Mouse (Mus musculus): ENCODE measurements around the gene Hmgcs2. TPM values are rescaled to one million over a fixed set of nuclear protein-coding genes. Genes with fewer than 3 reads are reported as not detected.

Gene Hmgcs2
- polyA plus RNA-seq, 1 experiment from 2014 or later, result 34.0 TPM

DNA sequence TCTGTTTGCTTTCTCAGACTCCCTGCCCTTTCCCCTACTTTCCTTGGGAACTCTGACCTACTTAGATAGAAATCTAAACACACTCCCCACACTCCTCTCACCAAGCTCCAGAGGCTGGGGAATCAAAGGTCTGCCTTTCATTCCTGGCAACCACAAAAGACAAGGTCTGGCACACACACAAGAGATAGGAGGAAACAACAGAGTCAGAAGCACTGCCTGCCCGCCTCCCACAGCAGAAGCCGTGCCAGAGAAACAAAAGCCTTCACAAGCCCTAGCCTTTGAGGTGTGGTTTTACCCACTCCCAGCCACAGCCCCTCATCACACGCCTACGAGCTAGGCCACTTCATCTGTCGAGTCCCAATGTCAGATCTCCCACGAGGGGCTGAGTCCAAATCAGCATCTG is 13.0 kb upstream of the Hmgcs2 start:
- 16% methylated on average over 6 of the region's 6 CpGs for WGBS
- Histone ChIP-seq H3K9ac (replicated peaks; ENCODE audit: low read depth) (no peak overlapping the region), H3K27me3 (replicated peaks; ENCODE audit: insufficient read depth, low read length) (no peaks in the 10 kb centered on the region), H3K36me3 (ENCODE audit: insufficient read depth, low read length) (no peaks in the 10 kb centered on the region), H3K27ac (ENCODE audit: low read length) (peak overlapping the region; percentile 66), H3K4me3 (ENCODE audit: low read depth, low read length) (no peak overlapping the region), H3K4me1 (ENCODE audit: insufficient read depth, low read depth, low read length) (peaks cover 4% of the 10 kb centered on the region; the same call in 1 of the 2 replicates), H3K9me3 (ENCODE audit: low read length) (no peaks in the 10 kb centered on the region), H3K4me2 (replicated peaks; ENCODE audit: low read depth, low read length) (no peak overlapping the region)
- TF ChIP-seq EP300 (IDR thresholded peaks at IDR 0.05) (peak; percentile 71; the same call in 1 of the 2 replicates), CTCF (IDR thresholded peaks at IDR 0.05) (no peak)
- DNase-seq (ENCODE audit: low spot score), result peak; percentile 86
- ATAC-seq, result peak; percentile 91

- TF ChIP-seq CTCF (IDR thresholded peaks at IDR 0.05) (no peak), EP300 (IDR thresholded peaks at IDR 0.05) (no peak)
- WGBS, result 52% methylated on average over 11 of the region's 11 CpGs
- Histone ChIP-seq H3K4me1 (ENCODE audit: insufficient read depth, low read depth, low read length) (no peaks in the 10 kb centered on the region; the same call in 1 of the 2 replicates), H3K9ac (replicated peaks; ENCODE audit: low read depth) (no peak overlapping the region), H3K4me3 (ENCODE audit: low read depth, low read length) (no peak overlapping the region), H3K4me2 (replicated peaks; ENCODE audit: low read depth, low read length) (no peak overlapping the region), H3K27ac (ENCODE audit: low read length) (peak overlapping the region; percentile 20; the same call in 1 of the 2 replicates), H3K27me3 (replicated peaks; ENCODE audit: insufficient read depth, low read length) (no peaks in the 10 kb centered on the region), H3K36me3 (ENCODE audit: insufficient read depth, low read length) (no peaks in the 10 kb centered on the region), H3K9me3 (ENCODE audit: low read length) (no peaks in the 10 kb centered on the region)
- peak; percentile 78 for ATAC-seq
- peak; percentile 69 for DNase-seq (ENCODE audit: low spot score)
Measured at GRCm38 (mm10) chr3:98273623-98274398, 6.4 kb upstream of the Hmgcs2 start.

DNA sequence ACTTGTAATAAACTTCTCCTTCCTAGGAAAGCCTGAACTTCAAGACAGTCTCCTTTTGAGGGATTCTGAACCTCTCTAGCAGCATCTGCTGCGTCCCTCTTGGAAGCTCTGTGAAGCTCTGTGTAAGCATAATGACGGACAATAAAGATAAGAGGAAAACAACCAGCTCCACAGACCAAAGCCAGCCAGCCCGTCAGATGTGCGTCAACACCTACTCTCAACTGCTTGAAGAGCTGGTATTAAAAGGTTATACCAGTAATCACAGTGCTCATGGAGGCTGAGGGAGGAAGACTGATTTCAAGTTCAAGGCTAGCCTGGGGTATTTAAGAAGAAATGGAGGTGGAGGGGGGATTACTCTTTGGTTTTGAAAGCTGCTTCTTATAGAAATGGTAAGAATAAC is 553 bp upstream of the Hmgcs2 start:
- DNase-seq (ENCODE audit: low spot score) (no peak), ATAC-seq (no peak)
- Histone ChIP-seq H3K27ac (ENCODE audit: low read length) (no peak overlapping the region), H3K4me1 (ENCODE audit: insufficient read depth, low read depth, low read length) (peaks cover 4% of the 10 kb centered on the region; the same call in 1 of the 2 replicates), H3K4me2 (replicated peaks; ENCODE audit: low read depth, low read length) (no peak overlapping the region), H3K27me3 (replicated peaks; ENCODE audit: insufficient read depth, low read length) (no peaks in the 10 kb centered on the region), H3K9ac (replicated peaks; ENCODE audit: low read depth) (no peak overlapping the region), H3K36me3 (ENCODE audit: insufficient read depth, low read length) (no peaks in the 10 kb centered on the region), H3K9me3 (ENCODE audit: low read length) (no peaks in the 10 kb centered on the region), H3K4me3 (ENCODE audit: low read depth, low read length) (no peak overlapping the region)
- WGBS, result 28% methylated on average over 4 of the region's 4 CpGs
- TF ChIP-seq CTCF (IDR thresholded peaks at IDR 0.05) (no peak), EP300 (IDR thresholded peaks at IDR 0.05) (no peak)

- DNase-seq (ENCODE audit: low spot score) (peak; percentile 86), ATAC-seq (peak; percentile 79)
- TF ChIP-seq CTCF (IDR thresholded peaks at IDR 0.05), result peak; percentile 94
- no peak; the same call in 1 of the 2 replicates for TF ChIP-seq EP300 (IDR thresholded peaks at IDR 0.05)
- Histone ChIP-seq H3K4me3 (ENCODE audit: low read depth, low read length) (0 out of 2 replicates have a peak overlapping the region, but pooled peaks have one; percentile 17), H3K27me3 (replicated peaks; ENCODE audit: insufficient read depth, low read length) (no peaks in the 10 kb centered on the region), H3K36me3 (ENCODE audit: insufficient read depth, low read length) (no peaks in the 10 kb centered on the region), H3K4me1 (ENCODE audit: insufficient read depth, low read depth, low read length) (peaks cover 4% of the 10 kb centered on the region; the same call in 1 of the 2 replicates), H3K27ac (ENCODE audit: low read length) (no peak overlapping the region), H3K9me3 (ENCODE audit: low read length) (no peaks in the 10 kb centered on the region), H3K4me2 (replicated peaks; ENCODE audit: low read depth, low read length) (peak overlapping the region; percentile 38), H3K9ac (replicated peaks; ENCODE audit: low read depth) (no peak overlapping the region)
- 29% methylated on average over 12 of the region's 12 CpGs for WGBS
Measured at GRCm38 (mm10) chr3:98280933-98281678, 871 bp downstream of the Hmgcs2 start.

GRCm38 (mm10) chr3:98282422-98282821 is 2.2 kb downstream of the Hmgcs2 start:
- H3K27ac ChIP-seq (ENCODE audit: low read length), result no peak overlapping the region
- no peak overlapping the region for H3K4me3 ChIP-seq (ENCODE audit: low read depth, low read length)
- no peak overlapping the region for H3K4me2 ChIP-seq (replicated peaks; ENCODE audit: low read depth, low read length)
- no peak for DNase-seq (ENCODE audit: low spot score)
- H3K27me3 ChIP-seq (replicated peaks; ENCODE audit: insufficient read depth, low read length), result no peaks in the 10 kb centered on the region
- no peak for ATAC-seq
- H3K4me1 ChIP-seq (ENCODE audit: insufficient read depth, low read depth, low read length), result peaks cover 4% of the 10 kb centered on the region; the same call in 1 of the 2 replicates
- no peaks in the 10 kb centered on the region for H3K9me3 ChIP-seq (ENCODE audit: low read length)
- WGBS, result 89% methylated on average over 8 of the region's 8 CpGs
- TF ChIP-seq CTCF (IDR thresholded peaks at IDR 0.05), result no peak
- no peak for TF ChIP-seq EP300 (IDR thresholded peaks at IDR 0.05)
- no peak overlapping the region for H3K9ac ChIP-seq (replicated peaks; ENCODE audit: low read depth)
- H3K36me3 ChIP-seq (ENCODE audit: insufficient read depth, low read length), result no peaks in the 10 kb centered on the region

GRCm38 (mm10) chr3:98283205-98283604 is 3.0 kb downstream of the Hmgcs2 start:
- Histone ChIP-seq H3K4me3 (ENCODE audit: low read depth, low read length) (no peak overlapping the region), H3K4me2 (replicated peaks; ENCODE audit: low read depth, low read length) (no peak overlapping the region), H3K9me3 (ENCODE audit: low read length) (no peaks in the 10 kb centered on the region), H3K27ac (ENCODE audit: low read length) (no peak overlapping the region), H3K27me3 (replicated peaks; ENCODE audit: insufficient read depth, low read length) (no peaks in the 10 kb centered on the region), H3K4me1 (ENCODE audit: insufficient read depth, low read depth, low read length) (peaks cover 4% of the 10 kb centered on the region; the same call in 1 of the 2 replicates), H3K9ac (replicated peaks; ENCODE audit: low read depth) (no peak overlapping the region), H3K36me3 (ENCODE audit: insufficient read depth, low read length) (no peaks in the 10 kb centered on the region)
- WGBS, result 89% methylated on average over 5 of the region's 5 CpGs
- ATAC-seq (no peak), DNase-seq (ENCODE audit: low spot score) (no peak)
- TF ChIP-seq CTCF (IDR thresholded peaks at IDR 0.05) (no peak), EP300 (IDR thresholded peaks at IDR 0.05) (no peak)
